Mouse (Mus musculus) stomach, embryonic 14.5 days (tissue): ENCODE results near the gene Emx1. TPM values are rescaled to one million over a fixed set of nuclear protein-coding genes. Genes with fewer than 3 reads are reported as not detected.

ENCODE experiments used
- ATAC-seq: fragments of 200-750 bp; cut with Nextera tagmentation; 2 replicates; pipeline ENCODE4 v1.8.0; 2017; ENCODE audit warnings: low read depth, moderate TSS enrichment; ENCODE audit not compliant: insufficient number of reproducible peaks, insufficient read depth, low FRiP score
- H3K27ac ChIP-seq: fragments of 300-500 bp; sonication (generic); 2 replicates; pipeline ENCODE4 v1.5.1; 2014; ENCODE audit warnings: mild to moderate bottlenecking, low read length, moderate library complexity, mixed read lengths
- H3K27me3 ChIP-seq: fragments of 300-500 bp; sonication (generic); 2 replicates; pipeline ENCODE4 v1.6.1; 2014; ENCODE audit warnings: low read length, control low read depth, mixed read lengths; ENCODE audit not compliant: control insufficient read depth, insufficient read depth
- H3K36me3 ChIP-seq: fragments of 300-500 bp; sonication (generic); 2 replicates; pipeline ENCODE4 v1.6.1; 2014; ENCODE audit warnings: mild to moderate bottlenecking, control low read depth, low read length, moderate library complexity, mixed read lengths; ENCODE audit not compliant: control insufficient read depth, insufficient read depth
- H3K4me1 ChIP-seq: fragments of 300-500 bp; sonication (generic); 2 replicates; pipeline ENCODE4 v1.6.1; 2014; ENCODE audit warnings: low read length, control low read depth, mixed read lengths; ENCODE audit not compliant: control insufficient read depth, insufficient read depth
- H3K4me2 ChIP-seq: fragments of 300-500 bp; sonication (generic); replicated peaks from 2 replicates; pipeline ENCODE4 v1.6.1; 2014; ENCODE audit warnings: low read depth, low read length, control low read depth
- H3K4me3 ChIP-seq: fragments of 300-500 bp; sonication (generic); 2 replicates; pipeline ENCODE4 v1.5.1; 2014; ENCODE audit warnings: low read depth, low read length, control low read depth
- H3K9ac ChIP-seq: fragments of 300-500 bp; sonication (generic); replicated peaks from 2 replicates; pipeline ENCODE4 v1.6.1; 2014; ENCODE audit warnings: low read depth, mild to moderate bottlenecking, control low read depth, low read length, moderate library complexity, mixed read lengths
- H3K9me3 ChIP-seq: fragments of 300-500 bp; sonication (generic); 2 replicates; pipeline ENCODE4 v1.6.1; 2016; ENCODE audit warnings: low read depth, low read length, control low read depth; ENCODE audit not compliant: control insufficient read depth
- WGBS: fragments of 180-500 bp; shearing (Covaris S2); extraction: QIAGEN DNeasy Blood & Tissue Kit; methylation state at CpG from one replicate; pipeline ENCODE4 v1.1.7; 2014; 5-methylcytosine and 5-hydroxymethylcytosine counted together
- polyA plus RNA-seq: library from polyadenylated mRNA; unstranded; fragments of >200 nt; fragmentation: Nextera tagmentation; extraction: Ambion mirVana; gene quantifications from 2 replicates; pipeline ENCODE4 v1.2.1, GENCODE M21; 2014

Gene Emx1
- polyA plus RNA-seq, 1 experiment from 2014 or later = not detected

GRCm38 (mm10) chr6:85186033-85186743 lies 1.1 kb upstream of the Emx1 start:
- peaks cover 12% of the 10 kb centered on the region for H3K4me1 ChIP-seq
- H3K4me3 ChIP-seq = peak overlapping the region; percentile 24
- no peak overlapping the region for H3K9ac ChIP-seq
- peaks cover 38% of the 10 kb centered on the region for H3K27me3 ChIP-seq
- ATAC-seq = no peak
- H3K27ac ChIP-seq = no peak overlapping the region
- H3K4me2 ChIP-seq = peak overlapping the region; percentile 30
- 3% methylated on average over 33 of the region's 33 CpGs for WGBS
- no peaks in the 10 kb centered on the region for H3K9me3 ChIP-seq
- H3K36me3 ChIP-seq = no peaks in the 10 kb centered on the region

GRCm38 (mm10) chr6:85186744-85187059 lies 536 bp upstream of the Emx1 start:
- Histone ChIP-seq H3K9me3 (no peaks in the 10 kb centered on the region), H3K4me1 (peaks cover 12% of the 10 kb centered on the region), H3K4me3 (no peak overlapping the region), H3K9ac (no peak overlapping the region), H3K27ac (no peak overlapping the region), H3K4me2 (no peak overlapping the region), H3K36me3 (no peaks in the 10 kb centered on the region), H3K27me3 (peaks cover 43% of the 10 kb centered on the region)
- 1% methylated on average over 15 of the region's 15 CpGs for WGBS
- ATAC-seq = no peak

GRCm38 (mm10) chr6:85188256-85189110 lies 1.2 kb downstream of the Emx1 start:
- H3K9ac ChIP-seq = no peak overlapping the region
- no peak for ATAC-seq
- WGBS = 2% methylated on average over 39 of the region's 39 CpGs
- no peaks in the 10 kb centered on the region for H3K9me3 ChIP-seq
- H3K36me3 ChIP-seq = no peaks in the 10 kb centered on the region
- peak overlapping the region; percentile 66 for H3K4me2 ChIP-seq
- peaks cover 61% of the 10 kb centered on the region for H3K27me3 ChIP-seq
- peak overlapping the region; percentile 33 for H3K4me3 ChIP-seq
- H3K27ac ChIP-seq = no peak overlapping the region
- peaks cover 12% of the 10 kb centered on the region for H3K4me1 ChIP-seq

DNA sequence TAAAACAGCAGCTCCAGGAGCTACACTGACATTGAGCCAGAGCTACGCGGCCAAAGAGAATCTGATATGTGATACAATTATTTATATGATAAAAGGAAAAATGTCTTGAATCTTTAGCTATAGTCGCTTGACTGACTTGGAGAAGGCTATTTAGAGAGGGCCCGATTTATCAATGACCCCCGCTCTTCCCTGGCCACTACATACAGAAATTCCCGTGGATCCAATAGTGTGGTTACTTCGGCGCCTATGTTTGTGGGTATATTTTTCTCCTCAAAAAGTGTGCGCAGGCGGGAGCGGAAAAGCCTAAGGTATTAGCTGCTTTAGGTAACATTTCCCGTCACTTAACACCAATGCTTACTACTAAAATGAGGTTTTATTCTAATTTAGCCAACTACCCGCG lies 2.1 kb downstream of the Emx1 start:
- peaks cover 12% of the 10 kb centered on the region for H3K4me1 ChIP-seq
- H3K27me3 ChIP-seq = peaks cover 62% of the 10 kb centered on the region
- H3K4me2 ChIP-seq = no peak overlapping the region
- 6% methylated on average over 14 of the region's 14 CpGs for WGBS
- H3K4me3 ChIP-seq = peak overlapping the region; percentile 26; the same call in 1 of the 2 replicates
- H3K9me3 ChIP-seq = no peaks in the 10 kb centered on the region
- no peaks in the 10 kb centered on the region for H3K36me3 ChIP-seq
- ATAC-seq = no peak
- H3K9ac ChIP-seq = no peak overlapping the region
- H3K27ac ChIP-seq = no peak overlapping the region

- peaks cover 12% of the 10 kb centered on the region for H3K4me1 ChIP-seq
- H3K27ac ChIP-seq = no peak overlapping the region
- ATAC-seq = no peak
- no peak overlapping the region for H3K9ac ChIP-seq
- peak overlapping the region; percentile 47 for H3K4me2 ChIP-seq
- H3K4me3 ChIP-seq = peak overlapping the region; percentile 26
- no peaks in the 10 kb centered on the region for H3K36me3 ChIP-seq
- peaks cover 60% of the 10 kb centered on the region for H3K27me3 ChIP-seq
- no peaks in the 10 kb centered on the region for H3K9me3 ChIP-seq
- under 1% methylated on average over 52 of the region's 52 CpGs for WGBS
Observed at GRCm38 (mm10) chr6:85189911-85190591, 2.8 kb downstream of the Emx1 start.

- Histone ChIP-seq H3K9me3 (no peaks in the 10 kb centered on the region), H3K27me3 (peaks cover 60% of the 10 kb centered on the region), H3K27ac (no peak overlapping the region), H3K4me1 (peaks cover 11% of the 10 kb centered on the region), H3K36me3 (no peaks in the 10 kb centered on the region), H3K4me2 (peak overlapping the region; percentile 47), H3K4me3 (peak overlapping the region; percentile 26), H3K9ac (no peak overlapping the region)
- WGBS = 5% methylated on average over 13 of the region's 13 CpGs
- no peak for ATAC-seq
Observed at GRCm38 (mm10) chr6:85190671-85191070, 3.4 kb downstream of the Emx1 start.

DNA sequence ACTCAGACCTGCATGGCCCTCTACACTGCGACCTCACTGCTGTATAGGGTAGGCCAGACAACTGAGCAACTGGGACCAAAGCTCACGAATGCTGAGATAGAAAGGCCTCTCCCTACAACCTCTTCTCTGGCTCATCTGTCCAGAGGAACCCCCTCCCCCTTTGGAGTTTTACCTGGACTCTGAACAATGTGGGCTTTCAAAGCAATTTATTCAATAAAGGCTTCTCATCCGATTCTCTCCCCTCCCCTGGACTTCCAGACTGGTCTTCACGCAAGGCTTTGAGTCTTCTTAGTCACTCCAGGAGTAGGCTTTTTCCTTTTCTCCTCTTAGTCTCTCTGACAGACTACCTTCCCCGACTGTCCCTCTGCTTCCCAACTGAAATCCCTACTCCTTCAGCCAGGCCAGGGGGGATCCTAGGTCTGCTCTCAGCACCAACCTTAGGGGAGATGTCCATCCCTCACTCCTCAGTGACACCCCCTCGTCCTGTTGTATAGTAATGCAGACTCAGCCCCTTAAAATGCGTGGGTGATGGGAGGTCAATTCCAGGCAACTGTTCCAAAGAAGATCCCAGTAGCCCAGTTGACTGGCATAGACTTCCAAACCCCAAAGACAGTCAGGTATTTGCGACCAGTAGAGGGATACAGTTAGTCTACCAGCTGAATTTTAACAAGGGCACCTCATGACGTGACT lies 4.7 kb downstream of the Emx1 start:
- H3K27me3 ChIP-seq = peaks cover 54% of the 10 kb centered on the region
- H3K4me1 ChIP-seq = peaks cover 7% of the 10 kb centered on the region
- WGBS = 42% methylated on average over 9 of the region's 9 CpGs
- no peaks in the 10 kb centered on the region for H3K9me3 ChIP-seq
- H3K4me2 ChIP-seq = no peak overlapping the region
- H3K27ac ChIP-seq = no peak overlapping the region
- no peak overlapping the region for H3K9ac ChIP-seq
- no peak overlapping the region for H3K4me3 ChIP-seq
- no peaks in the 10 kb centered on the region for H3K36me3 ChIP-seq
- no peak for ATAC-seq
